Comparison of ENCODE assay signal across 11 mouse cellular contexts in genomic region chr17:31503936-31504335, GRCm38 (mm10).
"Had no signal": no experiment of that assay in that cellular context is flagged by ENCODE, and none has a peak within 500 bp of the region (broad histone marks: within the 10 kb centered on the region; RNA-seq: fewer than 3 reads in every experiment).

No protein-coding gene starts in this region.

- H3K9me3 ChIP-seq: kidney, embryonic 15.5 days; liver, embryonic 13.5 days; midbrain, embryonic 13.5 days had no signal

- DNase-seq: kidney, adult 11 months; kidney, adult 8-10 months; kidney, postnatal 10 days; kidney, postnatal 36 days; liver, embryonic 13.5 days; lung, adult 2 months; thymus, adult 2 months; thymus, postnatal 14 days; thymus, postnatal 4 days had no signal

- H3K4me1 ChIP-seq: midbrain, embryonic 13.5 days had no signal

- H3K27me3 ChIP-seq: kidney, embryonic 15.5 days; liver, embryonic 13.5 days; midbrain, embryonic 13.5 days had no signal

- H3K4me3 ChIP-seq: kidney, embryonic 15.5 days; liver, embryonic 13.5 days; midbrain, embryonic 13.5 days had no signal
